Mouse (Mus musculus) gastrocnemius, postnatal 25 days (tissue): Measurements from ENCODE around the gene Bag3. TPM values are rescaled to one million over a fixed set of nuclear protein-coding genes. Genes with fewer than 3 reads are reported as not detected.

Experiments used
- DNase-seq: peaks from one replicate; pipeline ENCODE4 v3.0.0; 2022
- total RNA-seq, 2 experiments: library from RNA; stranded (reverse); gene quantifications; 1 replicate in 1 of 2; 2 replicates in 1 of 2; pipeline ENCODE4 v1.2.3; 2021

Bag3 gene
- total RNA-seq, 2 experiments from 2014 or later: 122 to 129 TPM

GRCm38 (mm10) chr7:128537676-128538075 is 14.3 kb downstream of the Bag3 start:
- DNase-seq: peak; percentile 55

GRCm38 (mm10) chr7:128538196-128538595 is 14.8 kb downstream of the Bag3 start:
- DNase-seq: peak; percentile 67

GRCm38 (mm10) chr7:128538769-128539168 is 15.4 kb downstream of the Bag3 start:
- no peak for DNase-seq

- DNase-seq: no peak
These were observed 16.7 kb downstream of the Bag3 start for GRCm38 (mm10) chr7:128540111-128540510.

- no peak for DNase-seq
These were observed 17.3 kb downstream of the Bag3 start for GRCm38 (mm10) chr7:128540734-128541133.

- DNase-seq: peak; percentile 41
These were observed 17.8 kb downstream of the Bag3 start for GRCm38 (mm10) chr7:128541186-128541585.

GRCm38 (mm10) chr7:128541771-128542170 is 18.4 kb downstream of the Bag3 start:
- no peak for DNase-seq

GRCm38 (mm10) chr7:128542488-128542887 is 19.1 kb downstream of the Bag3 start:
- no peak for DNase-seq

- no peak for DNase-seq
These were observed 19.9 kb downstream of the Bag3 start for GRCm38 (mm10) chr7:128543148-128543855.

- no peak for DNase-seq
These were observed 20.5 kb downstream of the Bag3 start for GRCm38 (mm10) chr7:128543961-128544360.

GRCm38 (mm10) chr7:128544566-128545262 is 21.3 kb downstream of the Bag3 start:
- DNase-seq: no peak

- DNase-seq: no peak
These were observed 22.6 kb downstream of the Bag3 start for GRCm38 (mm10) chr7:128546031-128546430.

- DNase-seq: peak; percentile 35
These were observed 25.7 kb downstream of the Bag3 start for GRCm38 (mm10) chr7:128549137-128549536.

- no peak for DNase-seq
These were observed 27.1 kb downstream of the Bag3 start for GRCm38 (mm10) chr7:128550328-128551086.

GRCm38 (mm10) chr7:128551087-128551457 is 27.7 kb downstream of the Bag3 start:
- no peak for DNase-seq

GRCm38 (mm10) chr7:128553105-128553705 is 29.8 kb downstream of the Bag3 start:
- no peak for DNase-seq

GRCm38 (mm10) chr7:128554502-128554901 is 31.1 kb downstream of the Bag3 start:
- no peak for DNase-seq

- no peak for DNase-seq
These were observed 31.8 kb downstream of the Bag3 start for GRCm38 (mm10) chr7:128555141-128555750.

- no peak for DNase-seq
These were observed 33.6 kb downstream of the Bag3 start for GRCm38 (mm10) chr7:128556923-128557430.

- no peak for DNase-seq
These were observed 40.0 kb downstream of the Bag3 start for GRCm38 (mm10) chr7:128563373-128563772.

- DNase-seq: no peak
These were observed 42.9 kb downstream of the Bag3 start for GRCm38 (mm10) chr7:128566311-128566710.
